27 mouse cellular contexts compared by ENCODE assay signal in genomic region chr8:121723846-121724245, GRCm38 (mm10). TPM values are rescaled to one million over a fixed set of nuclear protein-coding genes. Genes with fewer than 3 reads are reported as not detected.
DNase-seq lines count a peak whose midpoint lies in the region; ATAC-seq and TF ChIP-seq lines count a peak whose summit lies in the region.
"Had no signal": no experiment of that assay in that cellular context is flagged by ENCODE, and none has a peak within 500 bp of the region (broad histone marks: within the 10 kb centered on the region; RNA-seq: fewer than 3 reads in every experiment).

No protein-coding gene starts in this region.

- peak; percentile 21; the same call in 1 of the 2 replicates for ATAC-seq in hindbrain, postnatal 0 days
- no peak for ATAC-seq in hindbrain, embryonic 11.5 days (ENCODE audit: low FRiP score)
- no peak for ATAC-seq in neural tube, embryonic 13.5 days (ENCODE audit: low read depth)
- ATAC-seq: forebrain, embryonic 15.5 days; Patski had no signal

- no peaks in the 10 kb centered on the region for H3K9me3 ChIP-seq in hindbrain, postnatal 0 days (ENCODE audit: low read length)
- no peaks in the 10 kb centered on the region for H3K9me3 ChIP-seq in hindbrain, embryonic 11.5 days (ENCODE audit: control insufficient read depth, low read length)
- no peaks in the 10 kb centered on the region for H3K9me3 ChIP-seq in neural tube, embryonic 13.5 days
- H3K9me3 ChIP-seq: embryonic facial prominence, embryonic 12.5 days; forebrain, embryonic 15.5 days; heart, embryonic 15.5 days had no signal

- WGBS in hindbrain, postnatal 0 days = 73% methylated on average over 12 of the region's 12 CpGs
- 78% methylated on average over 12 of the region's 12 CpGs for WGBS in hindbrain, embryonic 11.5 days
- WGBS in neural tube, embryonic 13.5 days = 61% methylated on average over 12 of the region's 12 CpGs

- H3K9ac ChIP-seq in hindbrain, postnatal 0 days (replicated peaks; ENCODE audit: low read length) = no peak overlapping the region
- no peak overlapping the region for H3K9ac ChIP-seq in hindbrain, embryonic 11.5 days (ENCODE audit: low read depth, low read length)
- H3K9ac ChIP-seq in neural tube, embryonic 13.5 days = no peak overlapping the region
- H3K9ac ChIP-seq: embryonic facial prominence, embryonic 12.5 days; forebrain, embryonic 12.5 days; forebrain, embryonic 15.5 days; heart, embryonic 12.5 days; heart, embryonic 15.5 days; hindbrain, embryonic 14.5 days had no signal

- no peak overlapping the region for H3K4me2 ChIP-seq in hindbrain, postnatal 0 days (ENCODE audit: low read depth, low read length)
- no peak overlapping the region for H3K4me2 ChIP-seq in hindbrain, embryonic 11.5 days (replicated peaks; ENCODE audit: low read depth, low read length)
- no peak overlapping the region for H3K4me2 ChIP-seq in neural tube, embryonic 13.5 days
- H3K4me2 ChIP-seq: embryonic facial prominence, embryonic 12.5 days; forebrain, embryonic 12.5 days; forebrain, embryonic 15.5 days; heart, embryonic 12.5 days; heart, embryonic 15.5 days; hindbrain, embryonic 14.5 days had no signal

- no peaks in the 10 kb centered on the region for H3K4me1 ChIP-seq in hindbrain, postnatal 0 days (ENCODE audit: insufficient read depth, low read length)
- H3K4me1 ChIP-seq in hindbrain, embryonic 11.5 days (replicated peaks; ENCODE audit: control insufficient read depth, insufficient read depth, low read length) = no peaks in the 10 kb centered on the region
- peaks cover 5% of the 10 kb centered on the region; the same call in 1 of the 2 replicates for H3K4me1 ChIP-seq in neural tube, embryonic 13.5 days (replicated peaks)
- H3K4me1 ChIP-seq: embryonic facial prominence, embryonic 12.5 days; forebrain, embryonic 12.5 days; forebrain, embryonic 15.5 days; heart, embryonic 12.5 days; heart, embryonic 15.5 days; hindbrain, embryonic 10.5 days had no signal

- no peaks in the 10 kb centered on the region for H3K27me3 ChIP-seq in hindbrain, postnatal 0 days (ENCODE audit: insufficient read depth, low read length)
- peaks cover 9% of the 10 kb centered on the region for H3K27me3 ChIP-seq in hindbrain, embryonic 11.5 days (ENCODE audit: control insufficient read depth, insufficient read depth, low read length)
- H3K27me3 ChIP-seq in neural tube, embryonic 13.5 days = peaks cover 16% of the 10 kb centered on the region

- no peak overlapping the region for H3K27ac ChIP-seq in hindbrain, postnatal 0 days
- H3K27ac ChIP-seq in hindbrain, embryonic 11.5 days (ENCODE audit: low read depth, low read length) = no peak overlapping the region
- H3K27ac ChIP-seq in neural tube, embryonic 13.5 days (replicated peaks) = peak overlapping the region; percentile 4; the same call in 1 of the 2 replicates
- H3K27ac ChIP-seq: embryonic facial prominence, embryonic 12.5 days; forebrain, embryonic 12.5 days; forebrain, embryonic 15.5 days; heart, embryonic 15.5 days; hindbrain, embryonic 10.5 days; hindbrain, embryonic 14.5 days had no signal

- H3K36me3 ChIP-seq in hindbrain, postnatal 0 days (ENCODE audit: insufficient read depth, low read length) = no peaks in the 10 kb centered on the region
- no peaks in the 10 kb centered on the region for H3K36me3 ChIP-seq in hindbrain, embryonic 11.5 days (ENCODE audit: control insufficient read depth, insufficient read depth, low read length)
- H3K36me3 ChIP-seq in neural tube, embryonic 13.5 days = no peaks in the 10 kb centered on the region
- H3K36me3 ChIP-seq: embryonic facial prominence, embryonic 12.5 days; forebrain, embryonic 12.5 days; forebrain, embryonic 15.5 days; G1E; heart, embryonic 12.5 days; heart, embryonic 15.5 days; hindbrain, embryonic 10.5 days had no signal

- no peak overlapping the region for H3K4me3 ChIP-seq in hindbrain, postnatal 0 days (ENCODE audit: low read length)
- no peak overlapping the region for H3K4me3 ChIP-seq in hindbrain, embryonic 11.5 days (ENCODE audit: low read depth, low read length)
- no peak overlapping the region for H3K4me3 ChIP-seq in neural tube, embryonic 13.5 days
- H3K4me3 ChIP-seq: embryonic facial prominence, embryonic 12.5 days; erythroblast, embryonic 14.5 days; forebrain, embryonic 12.5 days; forebrain, embryonic 15.5 days; heart, embryonic 12.5 days; heart, embryonic 15.5 days; hindbrain, embryonic 10.5 days had no signal

- DNase-seq in hindbrain, postnatal 0 days (ENCODE audit: low spot score) = no peak
- no peak for DNase-seq in hindbrain, embryonic 11.5 days (ENCODE audit: low spot score)
- peak; percentile 35 to 74 for DNase-seq in layer of hippocampus, adult 18-20 months (ENCODE audit: low spot score in 2 of 2)
- DNase-seq in layer of hippocampus, postnatal 25 days (ENCODE audit: extremely low spot score in 1 of 2, low spot score in 1 of 2) = no peak
- no peak for DNase-seq in neural tube, embryonic 10.5 days (ENCODE audit: extremely low spot score, low spot score)
- DNase-seq: adrenal gland, postnatal 10 days; adrenal gland, postnatal 36 days; B cell, adult 2 months; cerebellum, adult 18-20 months; cerebellum, adult 9-10 months; cerebellum, postnatal 14 days; gastrocnemius, postnatal 25 days; heart, adult 18-20 months; heart, postnatal 10 days; heart, postnatal 36 days had no signal

- no peak for TF ChIP-seq CTCF in hindbrain, postnatal 0 days (IDR thresholded peaks at IDR 0.05; ENCODE audit: low read depth)

RNA-seq across cellular contexts. Expression of gene Jph3, which starts 5.6 kb away (rescaled TPM):
- 66.0 and 75.2 TPM in 2 replicates for total RNA-seq in hindbrain, postnatal 0 days (2014; rRNA removed)
- polyA plus RNA-seq in hindbrain, postnatal 0 days (2015; fragmentation: Nextera tagmentation; extraction: Ambion mirVana) = 98.3 and 102 TPM in 2 replicates
- polyA plus RNA-seq in hindbrain, embryonic 11.5 days (2014; fragmentation: Nextera tagmentation; extraction: Ambion mirVana) = 11.1 and 11.2 TPM in 2 replicates
- total RNA-seq in layer of hippocampus, adult 18-20 months (2021) = 100 to 1,000 TPM; 344 to 371 TPM
- 100 to 1,000 TPM; 301 to 309 TPM for total RNA-seq in layer of hippocampus, postnatal 25 days (2021)
- polyA plus RNA-seq in neural tube, embryonic 13.5 days (2015; fragmentation: Nextera tagmentation; extraction: Ambion mirVana) = 101 and 104 TPM in 2 replicates
- total RNA-seq: gastrocnemius, adult 8-10 months; gastrocnemius, postnatal 25 days; heart, postnatal 10 days had no signal
- polyA plus RNA-seq: erythroblast, embryonic 14.5 days; G1E had no signal

Comparison
In these comparisons a context has a peak if more than half of its experiments do, and no peak if none do; other contexts are left out.
1. DNase-seq: peak in layer of hippocampus, adult 18-20 months (2 of 2); none in hindbrain, postnatal 0 days (single experiment), hindbrain, embryonic 11.5 days (single experiment), layer of hippocampus, postnatal 25 days (0 of 2) and neural tube, embryonic 10.5 days (single experiment).